Mouse (Mus musculus) hindbrain, embryonic 14.5 days (tissue): ENCODE measurements around the gene Flvcr2. TPM values are rescaled to one million over a fixed set of nuclear protein-coding genes. Genes with fewer than 3 reads are reported as not detected.

Source experiments
- ATAC-seq: fragments of 200-750 bp; cut with Nextera tagmentation; 2 replicates; pipeline ENCODE4 v1.8.0; 2017; ENCODE audit warnings: moderate number of reproducible peaks, mild to moderate bottlenecking, moderate TSS enrichment, moderate library complexity; ENCODE audit not compliant: low FRiP score
- DNase-seq: peaks from one replicate; pipeline ENCODE4 v3.0.0-alpha.2; 2015; ENCODE audit warnings: low spot score
- H3K27ac ChIP-seq: fragments of 300-500 bp; sonication (generic); 2 replicates; pipeline ENCODE4 v1.5.1; 2014; ENCODE audit warnings: mild to moderate bottlenecking, moderate library complexity
- H3K27me3 ChIP-seq: fragments of 300-500 bp; sonication (generic); 2 replicates; pipeline ENCODE4 v1.6.1; 2014; ENCODE audit warnings: mild to moderate bottlenecking, low read length, mixed read lengths; ENCODE audit not compliant: control insufficient read depth, insufficient read depth
- H3K36me3 ChIP-seq: fragments of 300-500 bp; sonication (generic); replicated peaks from 2 replicates; pipeline ENCODE4 v1.6.1; 2014; ENCODE audit not compliant: control insufficient read depth, insufficient read depth
- H3K4me1 ChIP-seq: fragments of 300-500 bp; sonication (generic); replicated peaks from 2 replicates; pipeline ENCODE4 v1.6.1; 2014; ENCODE audit warnings: antibody characterized with exemption, low read length, mixed read lengths; ENCODE audit not compliant: control insufficient read depth, insufficient read depth
- H3K4me2 ChIP-seq: fragments of 300-500 bp; sonication (generic); replicated peaks from 2 replicates; pipeline ENCODE4 v1.6.1; 2014; ENCODE audit warnings: mild to moderate bottlenecking, moderate library complexity
- H3K4me3 ChIP-seq: fragments of 300-500 bp; sonication (generic); replicated peaks from 2 replicates; pipeline ENCODE4 v1.5.1; 2014; ENCODE audit warnings: mild to moderate bottlenecking, low read length
- H3K9ac ChIP-seq: fragments of 300-500 bp; sonication (generic); 2 replicates; pipeline ENCODE4 v1.6.1; 2014
- H3K9me3 ChIP-seq: fragments of 300-500 bp; sonication (generic); 2 replicates; pipeline ENCODE4 v1.6.1; 2016; ENCODE audit warnings: low read length; ENCODE audit not compliant: control insufficient read depth
- WGBS: fragments of 180-500 bp; shearing (Covaris S2); extraction: QIAGEN DNeasy Blood & Tissue Kit; methylation state at CpG from one replicate; pipeline ENCODE4 v1.1.7; 2014; 5-methylcytosine and 5-hydroxymethylcytosine counted together
- polyA plus RNA-seq: library from polyadenylated mRNA; unstranded; fragments of >200 nt; fragmentation: Nextera tagmentation; extraction: Ambion mirVana; gene quantifications from 2 replicates; pipeline ENCODE4 v1.2.1, GENCODE M21; 2014

Flvcr2 gene
- polyA plus RNA-seq, 1 experiment from 2014 or later, result 5.2 TPM

DNA sequence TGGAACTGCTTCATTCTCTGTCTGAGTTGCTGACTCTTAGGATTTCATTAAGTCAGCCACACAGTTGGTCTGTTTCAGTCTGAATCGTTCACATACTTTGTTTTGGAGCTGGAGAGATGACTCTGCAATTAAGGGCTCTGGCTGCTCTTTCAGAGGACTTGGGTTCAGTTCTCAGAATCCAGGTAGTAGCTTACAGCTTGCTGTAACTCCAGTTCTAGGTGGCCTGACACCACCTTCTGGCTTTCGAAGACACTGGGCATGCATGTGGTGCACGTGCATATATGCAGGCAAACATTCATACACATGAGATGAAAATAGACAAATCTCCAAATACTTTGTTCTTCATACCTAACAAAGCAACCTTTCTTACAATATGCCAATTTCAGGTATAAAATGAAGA, 83.5 kb downstream of the Flvcr2 start:
- H3K9me3 ChIP-seq, result no peaks in the 10 kb centered on the region
- no peak overlapping the region for H3K27ac ChIP-seq
- no peak overlapping the region for H3K4me3 ChIP-seq
- no peaks in the 10 kb centered on the region for H3K27me3 ChIP-seq
- H3K36me3 ChIP-seq, result peaks cover 41% of the 10 kb centered on the region
- no peak overlapping the region for H3K9ac ChIP-seq
- 94% methylated on average over 3 of the region's 3 CpGs for WGBS
- no peak overlapping the region for H3K4me2 ChIP-seq
- no peak for DNase-seq
- 0 out of 2 replicates have a peak, but pooled peaks cover 6% of the 10 kb centered on the region for H3K4me1 ChIP-seq
- ATAC-seq, result no peak

DNA sequence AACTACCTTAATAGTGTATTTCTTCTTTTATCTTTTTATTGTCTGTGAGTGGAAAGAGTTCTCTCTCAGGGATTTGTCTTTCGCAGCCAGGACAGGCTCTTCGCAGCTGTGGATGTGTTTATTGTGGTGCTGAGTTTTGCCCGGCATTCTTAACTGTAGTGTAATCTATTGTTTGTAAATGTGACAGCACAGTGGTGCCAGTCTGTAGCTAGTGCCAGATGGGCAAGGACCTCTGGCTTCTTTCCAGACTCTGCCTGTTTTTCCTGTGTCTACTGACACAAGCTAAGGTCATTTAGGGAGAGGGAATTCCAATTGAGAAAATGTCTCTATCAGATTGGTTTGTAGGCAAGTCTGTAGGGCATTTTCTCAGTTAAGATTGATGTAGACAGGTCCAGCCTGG, 84.4 kb downstream of the Flvcr2 start:
- 79% methylated on average over 3 of the region's 3 CpGs for WGBS
- no peak overlapping the region for H3K9ac ChIP-seq
- no peaks in the 10 kb centered on the region for H3K9me3 ChIP-seq
- no peak overlapping the region for H3K27ac ChIP-seq
- ATAC-seq (no peak), DNase-seq (no peak)
- H3K4me3 ChIP-seq, result no peak overlapping the region
- H3K4me1 ChIP-seq, result 0 out of 2 replicates have a peak, but pooled peaks cover under 1% of the 10 kb centered on the region
- no peaks in the 10 kb centered on the region for H3K27me3 ChIP-seq
- no peak overlapping the region for H3K4me2 ChIP-seq
- peaks cover 41% of the 10 kb centered on the region for H3K36me3 ChIP-seq

DNA sequence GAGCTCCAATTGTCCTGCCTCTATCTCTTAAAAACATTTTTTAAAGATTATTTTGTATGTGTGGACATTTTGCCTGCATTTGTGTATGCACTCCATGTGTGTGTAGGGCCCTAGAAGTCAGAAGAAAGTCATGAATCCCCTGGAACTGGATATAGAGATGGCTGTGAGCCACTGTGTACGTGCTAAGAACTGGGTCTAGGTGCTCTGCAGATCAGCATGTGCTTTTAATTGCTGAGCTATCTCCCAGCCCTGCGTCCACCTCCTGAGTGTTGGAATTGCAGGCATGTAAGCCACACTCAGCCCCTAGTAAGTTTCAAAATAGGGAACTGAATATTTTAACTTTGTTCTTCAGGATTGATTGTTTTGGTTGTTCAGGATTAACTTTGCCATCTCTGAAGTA, 88.2 kb downstream of the Flvcr2 start:
- Histone ChIP-seq H3K4me1 (no peaks in the 10 kb centered on the region), H3K27me3 (no peaks in the 10 kb centered on the region), H3K36me3 (peaks cover 40% of the 10 kb centered on the region), H3K4me3 (no peak overlapping the region), H3K9ac (no peak overlapping the region), H3K27ac (no peak overlapping the region), H3K4me2 (no peak overlapping the region), H3K9me3 (no peaks in the 10 kb centered on the region)
- DNase-seq (no peak), ATAC-seq (no peak)
- WGBS, result 81% methylated on average over 2 of the region's 2 CpGs

DNA sequence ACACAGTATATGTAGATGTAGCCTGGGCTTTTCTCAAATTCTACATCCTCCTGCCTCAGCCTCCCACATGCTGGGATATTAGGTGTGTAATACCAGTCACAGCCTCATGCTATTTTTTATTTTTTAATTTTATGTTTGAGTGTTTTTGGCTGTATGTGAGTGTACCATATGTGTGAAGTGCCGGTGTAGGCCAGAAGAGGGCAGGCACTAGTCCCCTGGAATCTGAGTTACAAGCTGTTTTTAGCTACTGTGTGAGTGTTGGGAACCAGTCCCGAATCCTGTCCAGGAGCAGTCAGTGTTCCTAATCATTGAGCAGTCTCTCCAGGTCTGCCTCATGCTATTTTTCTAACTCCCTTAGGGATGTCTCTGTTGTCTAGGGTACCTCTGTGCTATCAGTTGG, 91.4 kb downstream of the Flvcr2 start:
- no peak for ATAC-seq
- no peaks in the 10 kb centered on the region for H3K4me1 ChIP-seq
- WGBS, result 96% methylated on average over 2 of the region's 2 CpGs

DNA sequence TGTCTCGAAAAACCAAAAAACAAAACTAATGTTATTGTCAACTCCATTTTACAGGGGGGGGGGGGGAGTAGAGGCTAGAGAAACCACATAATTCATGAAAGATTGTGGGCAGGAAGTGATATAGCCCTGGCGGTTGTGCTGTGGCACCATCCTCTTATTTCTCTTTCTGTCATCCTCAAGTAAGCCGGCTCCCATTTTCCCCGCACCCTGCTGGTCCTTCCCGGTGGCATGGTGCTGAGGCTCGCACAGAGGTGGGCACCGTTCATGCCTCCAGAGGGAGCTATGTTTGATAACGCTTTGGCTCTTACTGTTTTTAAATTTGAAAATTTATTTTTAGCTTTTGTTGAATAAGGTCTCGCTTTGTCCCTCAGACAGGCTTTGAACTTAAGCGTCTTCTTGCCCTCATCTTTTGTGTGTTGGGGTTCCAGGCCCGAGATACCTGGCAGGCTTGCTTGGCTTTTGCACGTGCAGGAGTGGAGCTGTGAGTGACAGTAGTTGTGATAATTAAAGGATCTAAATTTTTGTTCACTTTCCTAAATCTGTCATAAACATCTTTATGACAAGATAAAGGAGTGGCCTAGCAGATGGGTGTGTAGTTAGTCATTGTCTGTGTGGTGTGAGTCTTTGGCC, 93.1 kb downstream of the Flvcr2 start:
- Histone ChIP-seq H3K4me3 (no peak overlapping the region), H3K4me1 (no peaks in the 10 kb centered on the region), H3K4me2 (no peak overlapping the region), H3K9me3 (no peaks in the 10 kb centered on the region), H3K9ac (no peak overlapping the region), H3K27ac (no peak overlapping the region), H3K36me3 (peaks cover 14% of the 10 kb centered on the region), H3K27me3 (no peaks in the 10 kb centered on the region)
- 95% methylated on average over 12 of the region's 12 CpGs for WGBS
- ATAC-seq (no peak), DNase-seq (no peak)

More for the DNA sequence above, 91.4 kb downstream of the Flvcr2 start:
- Histone ChIP-seq H3K27ac (no peak overlapping the region), H3K9ac (no peak overlapping the region), H3K4me3 (no peak overlapping the region), H3K9me3 (no peaks in the 10 kb centered on the region), H3K36me3 (peaks cover 20% of the 10 kb centered on the region), H3K27me3 (no peaks in the 10 kb centered on the region), H3K4me2 (no peak overlapping the region)
- DNase-seq, result no peak

DNA sequence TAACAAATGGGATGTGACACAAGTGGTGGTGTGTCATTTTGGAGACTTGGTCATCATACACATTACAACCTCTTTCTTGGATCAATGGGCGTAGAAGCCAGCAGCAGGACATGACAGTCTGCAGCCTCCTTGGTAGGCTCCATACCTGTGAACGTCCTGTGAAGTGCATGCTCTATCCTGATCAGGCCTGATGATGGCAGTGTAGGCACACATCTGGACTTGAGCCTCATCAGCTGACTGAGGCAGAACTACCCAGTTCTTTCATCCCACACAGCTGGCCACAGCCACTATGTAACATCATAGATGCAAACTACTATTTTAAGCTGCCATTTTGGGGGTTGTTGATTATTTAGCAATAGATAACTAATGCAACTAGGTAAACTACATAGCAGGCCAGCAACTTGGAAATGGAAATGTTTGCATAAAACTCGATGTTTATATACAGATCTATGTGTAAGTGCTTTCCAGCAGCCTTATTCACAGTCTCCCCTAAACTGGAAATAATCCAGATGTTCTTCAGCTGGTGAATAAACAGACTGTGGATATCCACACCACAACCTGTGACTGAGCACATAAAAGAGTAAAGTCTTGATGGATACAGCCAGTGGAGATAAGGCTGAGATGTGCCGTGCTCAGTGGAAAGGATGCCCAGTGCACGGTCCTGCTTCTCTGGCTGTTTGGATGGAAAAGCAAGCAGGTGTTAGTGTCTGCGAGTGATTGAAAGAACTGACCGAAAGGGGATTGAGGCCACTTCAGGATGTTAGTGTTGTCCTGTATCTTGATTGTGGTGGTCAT, 102.0 kb downstream of the Flvcr2 start:
- 86% methylated on average over 7 of the region's 7 CpGs for WGBS
- DNase-seq (peak; percentile 44), ATAC-seq (no peak)
- no peaks in the 10 kb centered on the region for H3K9me3 ChIP-seq
- peaks cover 25% of the 10 kb centered on the region for H3K36me3 ChIP-seq
- no peaks in the 10 kb centered on the region for H3K27me3 ChIP-seq
- no peak overlapping the region for H3K9ac ChIP-seq
- H3K4me3 ChIP-seq, result no peak overlapping the region
- no peaks in the 10 kb centered on the region for H3K4me1 ChIP-seq
- no peak overlapping the region for H3K27ac ChIP-seq
- H3K4me2 ChIP-seq, result no peak overlapping the region

DNA sequence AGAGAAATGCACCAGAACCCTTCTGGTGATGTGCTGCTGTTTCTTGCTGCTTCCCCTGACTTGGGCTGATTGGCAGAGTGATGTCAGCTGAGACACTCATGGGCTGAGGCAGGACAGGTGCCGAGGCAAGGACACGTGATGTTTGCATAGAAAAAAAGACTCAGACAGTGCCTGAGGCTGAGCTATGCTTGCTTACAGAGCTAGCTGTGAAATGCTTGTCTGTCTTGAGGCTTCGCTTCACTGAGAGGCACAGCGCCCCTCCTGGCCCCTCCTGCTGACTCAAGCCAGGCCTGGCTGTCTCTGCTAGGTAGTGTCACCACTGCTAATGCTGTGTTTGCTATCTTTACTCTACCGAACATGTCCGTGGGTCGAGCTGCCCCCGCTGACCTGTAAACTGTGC, 104.3 kb downstream of the Flvcr2 start:
- Histone ChIP-seq H3K27me3 (no peaks in the 10 kb centered on the region), H3K4me1 (no peaks in the 10 kb centered on the region), H3K9ac (no peak overlapping the region), H3K4me2 (no peak overlapping the region), H3K36me3 (peaks cover 9% of the 10 kb centered on the region), H3K4me3 (no peak overlapping the region), H3K9me3 (no peaks in the 10 kb centered on the region), H3K27ac (no peak overlapping the region)
- DNase-seq (no peak), ATAC-seq (no peak)
- 90% methylated on average over 8 of the region's 8 CpGs for WGBS

DNA sequence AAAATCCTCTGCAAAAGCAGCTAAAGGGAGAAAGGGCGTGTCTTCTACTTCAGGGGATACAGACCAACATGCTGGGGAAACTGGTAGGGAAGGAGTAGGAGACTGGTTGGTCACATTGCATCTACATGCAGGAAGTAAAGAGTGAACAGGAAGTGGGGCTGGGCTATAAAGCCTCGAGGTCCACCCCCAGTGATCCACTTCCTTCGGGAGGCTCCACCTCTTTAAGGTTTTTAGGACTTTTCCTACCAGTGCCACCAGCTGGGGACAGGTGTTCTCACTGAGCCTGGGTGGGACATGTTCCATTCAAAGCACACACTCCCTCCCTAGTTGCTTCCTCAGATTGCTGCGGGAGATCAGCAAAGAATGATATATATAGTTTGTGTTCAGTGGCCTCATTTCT, 107.5 kb downstream of the Flvcr2 start:
- H3K9me3 ChIP-seq, result no peaks in the 10 kb centered on the region
- H3K9ac ChIP-seq, result no peak overlapping the region
- no peak overlapping the region for H3K4me2 ChIP-seq
- ATAC-seq, result no peak
- H3K4me1 ChIP-seq, result no peaks in the 10 kb centered on the region
- H3K4me3 ChIP-seq, result no peak overlapping the region
- no peaks in the 10 kb centered on the region for H3K27me3 ChIP-seq
- no peak overlapping the region for H3K27ac ChIP-seq
- DNase-seq, result no peak
- peaks cover 7% of the 10 kb centered on the region for H3K36me3 ChIP-seq
- WGBS, result 94% methylated on average over 4 of the region's 4 CpGs

DNA sequence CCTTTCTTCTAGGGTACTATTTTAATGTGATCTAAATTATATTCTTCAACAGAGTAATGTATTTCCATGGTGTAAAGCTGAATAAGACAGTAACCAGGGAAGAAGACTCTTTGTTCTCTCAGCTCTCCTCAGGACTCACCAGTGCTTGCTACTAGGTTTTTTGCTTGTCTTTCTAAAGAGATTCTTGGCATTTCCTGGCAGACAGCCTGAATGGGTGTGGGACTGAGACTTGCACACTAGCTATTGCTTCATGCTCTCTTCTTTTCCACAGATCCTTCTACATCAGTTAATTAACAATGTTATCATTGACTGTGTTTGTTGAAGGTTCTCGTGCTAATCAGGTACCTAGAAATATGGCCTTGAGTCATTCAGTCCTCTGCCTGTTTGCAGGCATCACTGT, 107.9 kb downstream of the Flvcr2 start:
- 84% methylated on average over 1 of the region's 1 CpGs for WGBS
- no peak overlapping the region for H3K4me2 ChIP-seq
- no peak for DNase-seq

More for the DNA sequence above, 107.9 kb downstream of the Flvcr2 start:
- Histone ChIP-seq H3K27ac (no peak overlapping the region), H3K27me3 (no peaks in the 10 kb centered on the region), H3K4me1 (no peaks in the 10 kb centered on the region), H3K36me3 (peaks cover 7% of the 10 kb centered on the region), H3K4me3 (no peak overlapping the region), H3K9me3 (no peaks in the 10 kb centered on the region), H3K9ac (no peak overlapping the region)
- no peak for ATAC-seq
